Mouse (Mus musculus): ENCODE results near the gene Cuedc1.

DNA sequence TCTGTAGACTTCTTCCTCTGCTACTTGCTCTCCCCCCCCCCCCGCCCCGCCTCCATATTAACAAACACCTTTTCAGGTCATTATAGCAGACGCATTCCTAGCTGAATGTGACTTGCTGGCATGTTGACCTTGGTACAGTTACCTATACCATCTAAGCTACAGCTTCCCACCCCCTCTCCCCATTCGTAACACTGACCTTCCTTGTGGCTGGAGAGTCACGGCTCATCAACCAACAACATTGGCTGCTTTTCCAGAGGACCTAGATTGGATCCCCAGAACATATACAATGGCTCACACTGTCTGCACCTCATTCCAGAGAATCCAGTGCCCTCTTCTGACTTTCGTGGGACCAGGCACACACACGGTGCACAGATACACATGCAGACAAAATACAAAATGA is 27.6 kb downstream of the Cuedc1 start:
- TF ChIP-seq CTCF (IDR thresholded peaks at IDR 0.05; ENCODE audit: extremely low read depth, insufficient read depth, insufficient read length, insufficient replicate concordance) = no peak
- no peak for TF ChIP-seq POLR2A (IDR thresholded peaks at IDR 0.05; ENCODE audit: low read depth, low read length)

All from spleen, adult 2 months (tissue).